Mouse (Mus musculus): ENCODE results near the gene Dmtf1. TPM values are rescaled to one million over a fixed set of nuclear protein-coding genes. Genes with fewer than 3 reads are reported as not detected.

Dmtf1 gene
- total RNA-seq, 2 experiments from 2014 or later = 12.4 to 15.7 TPM

Other genes with a start within 250 kb of the Dmtf1 start
- gene Crot, start 164.5 kb downstream of the Dmtf1 start, total RNA-seq (2021) = 10 to 100 TPM; 27.0 to 27.9 TPM
- gene Tmem243, start 61.1 kb downstream of the Dmtf1 start, total RNA-seq (2021) = 1 to 10 TPM; 4.4 to 4.9 TPM
- gene 9330182L06Rik, start 104.3 kb upstream of the Dmtf1 start, total RNA-seq (2021) = under 1 TPM; 0.23 to 0.50 TPM